Mouse (Mus musculus): ENCODE measurements around the gene Pknox1.

The Pknox1 gene

GRCm38 (mm10) chr17:31556253-31556652 is 8.3 kb upstream of the Pknox1 start:
- DNase-seq (ENCODE audit: low spot score) = no peak

GRCm38 (mm10) chr17:31557124-31557880 is 7.2 kb upstream of the Pknox1 start:
- DNase-seq (ENCODE audit: low spot score) = no peak

- no peak for DNase-seq (ENCODE audit: low spot score)
Observed at GRCm38 (mm10) chr17:31557947-31558542, 6.5 kb upstream of the Pknox1 start.

- DNase-seq (ENCODE audit: low spot score) = no peak
Observed at GRCm38 (mm10) chr17:31559021-31559789, 5.3 kb upstream of the Pknox1 start.

GRCm38 (mm10) chr17:31563632-31564014 is 911 bp upstream of the Pknox1 start:
- DNase-seq (ENCODE audit: low spot score) = peak; percentile 45

GRCm38 (mm10) chr17:31564858-31565140 is 265 bp downstream of the Pknox1 start:
- DNase-seq (ENCODE audit: low spot score) = no peak

GRCm38 (mm10) chr17:31565141-31566056 is 865 bp downstream of the Pknox1 start:
- DNase-seq (ENCODE audit: low spot score) = peak; percentile 83

GRCm38 (mm10) chr17:31566276-31566675 is 1.7 kb downstream of the Pknox1 start:
- DNase-seq (ENCODE audit: low spot score) = no peak

GRCm38 (mm10) chr17:31569756-31570155 is 5.2 kb downstream of the Pknox1 start:
- DNase-seq (ENCODE audit: low spot score) = no peak

- no peak for DNase-seq (ENCODE audit: low spot score)
Observed at GRCm38 (mm10) chr17:31570321-31570925, 5.9 kb downstream of the Pknox1 start.

- no peak for DNase-seq (ENCODE audit: low spot score)
Observed at GRCm38 (mm10) chr17:31571689-31572088, 7.2 kb downstream of the Pknox1 start.

- no peak for DNase-seq (ENCODE audit: low spot score)
Observed at GRCm38 (mm10) chr17:31574662-31575061, 10.1 kb downstream of the Pknox1 start.

- DNase-seq (ENCODE audit: low spot score) = no peak
Observed at GRCm38 (mm10) chr17:31576394-31577175, 12.1 kb downstream of the Pknox1 start.

- no peak for DNase-seq (ENCODE audit: low spot score)
Observed at GRCm38 (mm10) chr17:31580344-31580743, 15.8 kb downstream of the Pknox1 start.

GRCm38 (mm10) chr17:31583185-31583584 is 18.7 kb downstream of the Pknox1 start:
- DNase-seq (ENCODE audit: low spot score) = no peak

GRCm38 (mm10) chr17:31583781-31584180 is 19.2 kb downstream of the Pknox1 start:
- no peak for DNase-seq (ENCODE audit: low spot score)

GRCm38 (mm10) chr17:31588115-31588514 is 23.6 kb downstream of the Pknox1 start:
- DNase-seq (ENCODE audit: low spot score) = no peak

GRCm38 (mm10) chr17:31588726-31589125 is 24.2 kb downstream of the Pknox1 start:
- no peak for DNase-seq (ENCODE audit: low spot score)

GRCm38 (mm10) chr17:31590846-31591245 is 26.3 kb downstream of the Pknox1 start:
- DNase-seq (ENCODE audit: low spot score) = no peak

GRCm38 (mm10) chr17:31594590-31594989 is 30.1 kb downstream of the Pknox1 start:
- DNase-seq (ENCODE audit: low spot score) = no peak

- no peak for DNase-seq (ENCODE audit: low spot score)
Observed at GRCm38 (mm10) chr17:31595077-31595476, 30.5 kb downstream of the Pknox1 start.
